Mouse (Mus musculus): ENCODE measurements at regions not wholly inside any gene's neighbourhood (a gene's known extent, or its start where the extent isn't known, plus 50 kb on each side); places are given as distances from the start of the nearest gene placed in this dataset.

GRCm38 (mm10) chr6:99935373-99935772 lies 209.2 kb upstream of the Prok2 start:
- TF ChIP-seq MAFK (IDR thresholded peaks at IDR 0.05; ENCODE audit: insufficient read depth, low read depth, low read length) (no peak), CHD2 (IDR thresholded peaks at IDR 0.05; ENCODE audit: low read depth, low read length) (no peak)
